Mouse (Mus musculus): ENCODE measurements around the gene Rps5.
"Not testable (repeated sequence)": the region's sequence is repeated elsewhere in the genome, so short reads cannot be mapped to it uniquely, and the experiment has no call there.

The Rps5 gene

DNA sequence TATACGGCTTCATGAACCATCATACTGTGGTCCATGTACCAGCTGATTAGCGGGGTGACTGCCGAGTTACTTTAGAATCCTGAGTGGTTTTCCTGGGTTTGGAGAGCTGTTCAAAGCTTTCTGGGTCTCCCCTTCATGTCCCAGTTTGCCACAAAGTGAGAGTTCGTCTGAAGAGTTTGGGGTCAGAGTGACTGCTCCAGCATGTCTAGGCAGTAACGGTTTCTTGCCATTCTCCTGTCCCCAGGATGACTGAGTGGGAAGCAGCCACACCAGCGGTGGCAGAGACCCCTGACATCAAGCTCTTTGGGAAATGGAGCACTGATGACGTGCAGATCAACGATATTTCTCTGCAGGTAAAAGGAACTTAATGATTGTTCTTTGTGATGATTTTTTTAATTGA, 639 bp downstream of the Rps5 start:
- in situ Hi-C loops (cut with MboI; ENCODE audit: low pct_unique_long_range_greater_than_20kb in 1 of 2, low sequenced_read_pairs in 2 of 2, unreplicated experiment in 1 of 2) = no loop called here

DNA sequence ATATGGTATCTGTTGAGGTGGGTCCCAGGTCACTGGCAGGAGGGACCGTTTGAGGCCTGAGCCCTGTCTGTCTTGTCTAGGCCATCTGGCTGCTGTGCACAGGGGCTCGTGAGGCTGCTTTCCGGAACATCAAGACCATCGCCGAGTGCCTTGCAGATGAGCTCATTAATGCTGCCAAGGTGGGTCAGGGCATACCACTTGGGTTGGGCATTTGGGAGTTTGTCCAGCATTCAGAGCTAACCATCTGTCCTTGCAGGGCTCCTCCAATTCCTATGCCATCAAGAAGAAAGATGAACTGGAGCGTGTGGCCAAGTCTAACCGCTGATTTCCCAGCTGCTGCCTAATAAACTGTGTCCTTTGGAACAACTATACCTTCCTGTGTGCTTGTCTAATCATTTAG, 4.2 kb downstream of the Rps5 start:
- in situ Hi-C loops (cut with MboI; ENCODE audit: low pct_unique_long_range_greater_than_20kb in 1 of 2, low sequenced_read_pairs in 2 of 2, unreplicated experiment in 1 of 2) = loop anchor here in 1 of 2 experiments (5.0 kb wide), 1 partner anchor 101 kb away; no protein-coding TSS in a partner anchor

DNA sequence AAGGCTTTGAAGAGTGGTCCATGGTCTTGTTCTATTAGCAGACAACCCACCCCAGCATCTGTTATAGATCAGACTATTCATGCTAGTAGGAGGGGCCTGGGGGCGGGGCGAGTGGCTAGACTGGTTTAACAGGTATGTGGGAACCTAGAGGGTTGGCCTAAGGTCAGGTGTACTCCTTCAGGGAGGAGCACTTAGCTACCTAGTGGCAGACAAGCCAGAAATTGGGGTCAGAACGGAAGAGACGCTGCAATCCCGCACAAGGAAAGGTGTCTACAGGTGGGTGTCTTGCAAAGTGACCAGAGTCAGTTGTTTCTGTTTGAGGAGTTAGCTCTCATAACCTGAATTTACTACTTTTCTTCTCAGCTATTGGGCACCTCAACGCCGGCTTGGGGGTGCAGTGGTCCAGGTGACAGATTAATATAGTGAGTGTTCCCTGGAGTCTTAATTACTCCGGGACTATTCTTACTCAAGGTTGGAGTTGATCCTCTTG, 5.1 kb downstream of the Rps5 start, which contains the start of gene Rnf225:
TSS of gene Rnf225 (plus strand) at position 226 of the 490 bp plus-strand sequence.
- in situ Hi-C loops (cut with MboI; ENCODE audit: low pct_unique_long_range_greater_than_20kb in 1 of 2, low sequenced_read_pairs in 2 of 2, unreplicated experiment in 1 of 2) = loop anchor here in 1 of 2 experiments (5.0 kb wide), 1 partner anchor 100 kb away; no protein-coding TSS in a partner anchor

- in situ Hi-C loops (cut with MboI; ENCODE audit: low pct_unique_long_range_greater_than_20kb in 1 of 2, low sequenced_read_pairs in 2 of 2, unreplicated experiment in 1 of 2) = loop anchor here in 1 of 2 experiments (5.0 kb wide), 1 partner anchor 99 kb away; no protein-coding TSS in a partner anchor
These were observed 5.9 kb downstream of the Rps5 start for GRCm38 (mm10) chr7:12927693-12928589.

GRCm38 (mm10) chr7:12933615-12934140, 11.6 kb downstream of the Rps5 start:
- in situ Hi-C loops (cut with MboI; ENCODE audit: low pct_unique_long_range_greater_than_20kb in 1 of 2, low sequenced_read_pairs in 2 of 2, unreplicated experiment in 1 of 2) = no loop called here

- in situ Hi-C loops (cut with MboI; ENCODE audit: low pct_unique_long_range_greater_than_20kb in 1 of 2, low sequenced_read_pairs in 2 of 2, unreplicated experiment in 1 of 2) = no loop called here
These were observed 12.7 kb downstream of the Rps5 start for GRCm38 (mm10) chr7:12934808-12935207.

- in situ Hi-C loops (cut with MboI; ENCODE audit: low pct_unique_long_range_greater_than_20kb in 1 of 2, low sequenced_read_pairs in 2 of 2, unreplicated experiment in 1 of 2) = not testable (repeated sequence)
These were observed 15.2 kb downstream of the Rps5 start for GRCm38 (mm10) chr7:12937254-12937803.

- in situ Hi-C loops (cut with MboI; ENCODE audit: low pct_unique_long_range_greater_than_20kb in 1 of 2, low sequenced_read_pairs in 2 of 2, unreplicated experiment in 1 of 2) = no loop called here
These were observed 18.5 kb downstream of the Rps5 start for GRCm38 (mm10) chr7:12940599-12940998.

DNA sequence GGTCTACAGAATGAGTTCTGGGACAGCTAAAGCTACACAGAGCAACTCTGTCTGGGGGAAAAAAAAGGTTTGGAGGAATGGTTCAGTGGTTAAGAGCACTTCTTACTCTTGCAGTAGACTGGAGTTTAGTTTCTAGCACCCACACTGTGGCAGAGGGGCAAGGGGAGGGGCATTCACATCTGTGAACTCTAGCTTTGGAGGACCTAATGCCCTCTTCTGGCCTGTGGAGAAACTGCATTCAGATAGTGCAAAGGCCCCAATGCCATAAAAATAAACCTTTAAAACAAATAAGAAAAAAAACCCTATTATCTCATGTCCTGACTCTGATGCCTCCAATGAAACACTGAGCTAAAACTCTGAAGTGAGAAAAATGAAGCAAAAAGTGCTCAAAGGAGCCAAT, 21.4 kb downstream of the Rps5 start:
- in situ Hi-C loops (cut with MboI; ENCODE audit: low pct_unique_long_range_greater_than_20kb in 1 of 2, low sequenced_read_pairs in 2 of 2, unreplicated experiment in 1 of 2) = no loop called here

- in situ Hi-C loops (cut with MboI; ENCODE audit: low pct_unique_long_range_greater_than_20kb in 1 of 2, low sequenced_read_pairs in 2 of 2, unreplicated experiment in 1 of 2) = no loop called here
These were observed 27.2 kb downstream of the Rps5 start for GRCm38 (mm10) chr7:12949032-12949871.

GRCm38 (mm10) chr7:12949872-12950229, 27.8 kb downstream of the Rps5 start:
- in situ Hi-C loops (cut with MboI; ENCODE audit: low pct_unique_long_range_greater_than_20kb in 1 of 2, low sequenced_read_pairs in 2 of 2, unreplicated experiment in 1 of 2) = no loop called here

DNA sequence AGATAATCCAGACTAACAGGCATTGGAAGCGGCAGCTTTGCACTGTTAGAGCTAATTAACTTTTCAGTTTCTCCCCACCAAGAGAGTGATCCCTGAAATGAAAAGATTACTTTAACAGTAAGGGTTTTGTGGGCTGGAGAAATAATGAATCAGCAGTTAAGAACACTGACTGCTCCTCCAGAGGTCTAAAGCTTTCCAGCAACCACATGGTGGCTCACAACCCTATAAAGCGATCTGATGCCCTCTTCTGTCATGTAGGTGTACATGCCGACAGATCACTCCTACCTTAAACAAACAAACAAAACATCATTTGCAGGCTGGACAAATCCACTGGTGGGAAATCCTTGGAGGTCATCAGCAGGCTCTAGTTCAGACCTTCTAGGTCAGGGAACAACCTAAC, 32.8 kb downstream of the Rps5 start:
- in situ Hi-C loops (cut with MboI; ENCODE audit: low pct_unique_long_range_greater_than_20kb in 1 of 2, low sequenced_read_pairs in 2 of 2, unreplicated experiment in 1 of 2) = no loop called here

DNA sequence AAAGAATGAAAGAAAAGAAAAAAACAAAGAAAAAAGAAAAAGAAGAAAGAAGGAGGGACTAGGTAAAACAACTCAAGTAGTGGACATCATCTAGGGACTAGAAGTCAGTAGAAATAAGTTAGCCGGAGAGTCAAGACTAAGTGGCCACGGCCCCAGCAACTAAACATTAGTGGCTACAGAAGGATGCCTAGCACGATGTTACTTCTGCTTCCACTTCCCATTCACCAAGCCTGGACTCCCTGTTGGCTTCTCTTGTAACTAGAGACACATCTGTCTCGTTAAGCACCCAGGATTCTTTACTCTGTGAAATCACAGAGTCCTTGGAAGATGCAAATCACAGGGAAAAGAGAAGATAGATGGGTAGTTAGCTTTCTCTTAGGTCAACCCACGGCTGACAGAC, 35.4 kb downstream of the Rps5 start:
- in situ Hi-C loops (cut with MboI; ENCODE audit: low pct_unique_long_range_greater_than_20kb in 1 of 2, low sequenced_read_pairs in 2 of 2, unreplicated experiment in 1 of 2) = no loop called here

- in situ Hi-C loops (cut with MboI; ENCODE audit: low pct_unique_long_range_greater_than_20kb in 1 of 2, low sequenced_read_pairs in 2 of 2, unreplicated experiment in 1 of 2) = no loop called here
These were observed 36.9 kb downstream of the Rps5 start for GRCm38 (mm10) chr7:12958948-12959347.

DNA sequence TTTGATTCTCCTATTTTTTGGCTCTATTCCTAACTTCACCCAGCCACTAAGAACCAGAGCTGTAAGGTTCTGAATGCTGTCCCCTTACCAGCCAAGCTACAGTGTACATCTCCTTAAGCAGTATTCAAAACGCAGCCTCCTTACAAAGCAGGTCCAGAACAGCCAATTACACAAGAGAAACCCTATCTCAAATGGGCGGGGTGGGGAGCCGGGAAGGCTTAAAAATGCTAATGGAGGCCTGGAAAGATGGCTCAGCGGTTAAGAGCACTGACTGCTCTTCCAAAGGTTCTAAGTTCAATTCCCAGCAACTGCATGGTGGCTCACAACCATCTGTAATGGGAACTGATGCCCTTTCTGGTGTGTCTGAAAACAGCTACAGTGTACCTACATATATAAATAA, 37.6 kb downstream of the Rps5 start:
- in situ Hi-C loops (cut with MboI; ENCODE audit: low pct_unique_long_range_greater_than_20kb in 1 of 2, low sequenced_read_pairs in 2 of 2, unreplicated experiment in 1 of 2) = no loop called here

DNA sequence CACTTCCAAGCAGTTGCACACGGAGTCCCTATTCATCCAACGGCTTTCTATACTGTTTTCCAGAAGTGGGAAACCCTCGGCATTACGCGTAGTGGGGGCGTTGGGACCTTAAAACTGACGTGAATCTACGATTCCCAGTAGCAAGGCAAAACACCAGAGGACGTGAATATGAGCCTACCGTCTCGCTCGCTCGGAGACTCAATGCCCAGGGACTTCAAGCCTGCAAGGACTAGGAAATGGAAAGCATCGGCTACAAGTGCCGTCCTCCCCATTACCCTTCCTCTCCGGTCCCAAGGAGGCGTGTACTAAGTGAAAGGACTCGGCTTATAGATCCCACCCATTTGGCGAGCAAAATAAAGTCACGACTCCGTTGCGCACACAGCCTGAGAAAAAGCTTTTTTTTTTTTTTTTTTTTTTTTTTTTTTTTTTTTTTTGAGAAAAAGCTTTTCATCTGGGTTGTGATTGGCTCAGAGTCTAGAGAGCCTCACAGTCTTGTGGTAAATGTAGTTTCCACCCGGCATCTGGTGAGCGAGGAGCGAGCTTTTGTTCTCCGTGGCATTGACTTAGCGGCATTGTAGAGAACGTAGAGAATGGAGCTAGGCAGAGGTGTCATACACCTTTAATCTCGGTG, 39.5 kb downstream of the Rps5 start:
- in situ Hi-C loops (cut with MboI; ENCODE audit: low pct_unique_long_range_greater_than_20kb in 1 of 2, low sequenced_read_pairs in 2 of 2, unreplicated experiment in 1 of 2) = no loop called here

DNA sequence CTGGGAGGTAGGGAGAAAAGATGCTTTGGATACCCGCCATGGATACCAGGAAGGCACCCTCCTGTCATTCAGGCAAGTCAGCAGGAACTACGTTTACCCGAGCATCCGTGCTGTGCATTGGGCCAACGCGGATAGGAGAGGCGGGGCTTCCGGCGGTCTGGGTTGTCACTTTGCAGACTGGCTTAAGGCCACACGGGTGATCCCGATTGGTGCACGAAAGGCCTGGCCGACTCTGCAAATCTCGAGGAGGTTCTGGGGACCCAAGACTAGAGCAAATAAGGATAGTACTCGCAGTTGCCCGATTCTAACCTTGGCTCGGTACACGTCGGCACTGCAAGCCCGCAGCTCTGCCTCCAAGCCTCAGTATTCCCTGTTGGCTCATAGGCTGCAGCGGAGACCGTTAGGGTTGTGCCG, 43.6 kb downstream of the Rps5 start, which contains the start of gene Zfp324:
TSS of gene Zfp324 (plus strand) at position 161 of the 414 bp plus-strand sequence.
- in situ Hi-C loops (cut with MboI; ENCODE audit: low pct_unique_long_range_greater_than_20kb in 1 of 2, low sequenced_read_pairs in 2 of 2, unreplicated experiment in 1 of 2) = no loop called here
